Mouse (Mus musculus): Measurements from ENCODE around the gene Gm9958. TPM values are rescaled to one million over a fixed set of nuclear protein-coding genes. Genes with fewer than 3 reads are reported as not detected.

Gm9958 gene
- polyA plus RNA-seq (2017; shearing (Covaris generic)): 0.93 TPM

GRCm38 (mm10) chr5:90367067-90367303 lies at the start of gene Gm9958:
Gene Gm9958 (plus strand): TSS chr5:90367204.

GRCm38 (mm10) chr5:90366121-90367066 lies 610 bp upstream of the Gm9958 start, which contains the start of gene Ankrd17:
Gene Ankrd17 (minus strand): TSS chr5:90366577.

Other genes with a start within 250 kb of the Gm9958 start
- gene Cox18, start 143.2 kb upstream of the Gm9958 start, polyA plus RNA-seq (2017; shearing (Covaris generic)): 13.2 TPM
- 27.3 TPM for gene Ankrd17, start 627 bp upstream of the Gm9958 start, polyA plus RNA-seq (2017; shearing (Covaris generic))
- gene Alb, start 93.7 kb downstream of the Gm9958 start, polyA plus RNA-seq (2017; shearing (Covaris generic)): not detected
- gene Afp, start 123.5 kb downstream of the Gm9958 start, polyA plus RNA-seq (2017; shearing (Covaris generic)): 12.0 TPM
- 0.87 TPM for gene Afm, start 151.7 kb downstream of the Gm9958 start, polyA plus RNA-seq (2017; shearing (Covaris generic))
- not detected for gene 5830473C10Rik, start 193.9 kb downstream of the Gm9958 start, polyA plus RNA-seq (2017; shearing (Covaris generic))

Data from CD4-positive, CD25-positive, alpha-beta regulatory T cell, adult 9 weeks (primary cell).